14 mouse cellular contexts compared by ENCODE assay signal in the genomic region with DNA sequence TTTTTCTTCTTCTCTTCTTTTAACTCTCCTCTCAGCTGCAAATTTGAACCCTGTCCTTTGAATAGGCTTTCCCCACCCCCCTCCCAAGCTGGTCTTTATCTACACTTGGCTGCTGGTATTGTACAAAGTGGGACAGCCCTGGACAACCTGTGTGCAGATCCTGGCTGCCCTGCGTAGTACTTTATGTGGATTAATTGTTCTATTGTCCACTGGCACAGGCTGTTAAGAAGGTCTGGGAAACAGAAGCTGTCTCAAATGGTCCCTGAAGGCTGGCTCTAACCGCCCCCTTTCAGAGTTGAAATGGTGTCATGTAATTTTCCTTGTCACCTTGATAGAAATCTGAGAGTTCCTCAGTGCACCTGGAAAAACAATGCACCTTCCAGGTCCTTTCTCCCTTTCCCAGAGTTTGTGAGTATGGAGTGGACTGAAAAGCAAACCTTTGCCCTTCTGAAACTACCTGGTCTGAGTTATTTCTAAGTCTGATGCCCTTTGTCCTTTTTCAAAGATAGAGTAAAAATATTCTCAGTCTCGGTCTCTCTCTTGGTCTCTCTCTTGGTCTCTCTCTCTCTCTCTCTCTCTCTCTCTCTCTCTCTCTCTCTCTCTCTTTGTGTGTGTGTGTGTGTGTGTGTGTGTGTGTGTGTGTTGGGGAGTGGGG.
"Had no signal": no experiment of that assay in that cellular context is flagged by ENCODE, and none has a peak within 500 bp of the region (broad histone marks: within the 10 kb centered on the region; RNA-seq: fewer than 3 reads in every experiment).

No protein-coding gene starts in this region.

- DNase-seq: kidney, postnatal 36 days; liver; liver, embryonic 13.5 days; lung, adult 18-20 months; lung, postnatal 36 days; midbrain, embryonic 14.5 days; right cerebral cortex, postnatal 4 days; spleen, adult 18-20 months; thymus, adult 18-20 months; thymus, postnatal 25 days had no signal

- H3K4me1 ChIP-seq: limb, embryonic 12.5 days; liver, embryonic 13.5 days; neural tube, embryonic 15.5 days had no signal

- H3K27ac ChIP-seq: layer of hippocampus, adult 2 months; limb, embryonic 12.5 days; liver, embryonic 13.5 days; neural tube, embryonic 15.5 days had no signal

- H3K4me2 ChIP-seq: limb, embryonic 12.5 days; liver, embryonic 13.5 days; neural tube, embryonic 15.5 days had no signal

- H3K4me3 ChIP-seq: layer of hippocampus, adult 2 months; limb, embryonic 12.5 days; liver, embryonic 13.5 days; myocyte; neural tube, embryonic 15.5 days had no signal

- H3K9me3 ChIP-seq: limb, embryonic 12.5 days; liver, embryonic 13.5 days; neural tube, embryonic 15.5 days had no signal

- H3K27me3 ChIP-seq: limb, embryonic 12.5 days; liver, embryonic 13.5 days; neural tube, embryonic 15.5 days had no signal

- H3K36me3 ChIP-seq: limb, embryonic 12.5 days; liver, embryonic 13.5 days; neural tube, embryonic 15.5 days had no signal

- H3K9ac ChIP-seq: limb, embryonic 12.5 days; liver, embryonic 13.5 days; neural tube, embryonic 15.5 days had no signal
